Mouse (Mus musculus): ENCODE data around the gene Arsb. TPM values are rescaled to one million over a fixed set of nuclear protein-coding genes. Genes with fewer than 3 reads are reported as not detected.
"Not testable (repeated sequence)": the region's sequence is repeated elsewhere in the genome, so short reads cannot be mapped to it uniquely, and the experiment has no call there.

The Arsb gene
- polyA plus RNA-seq, 1 experiment from 2014 or later, result 12.5 TPM

DNA sequence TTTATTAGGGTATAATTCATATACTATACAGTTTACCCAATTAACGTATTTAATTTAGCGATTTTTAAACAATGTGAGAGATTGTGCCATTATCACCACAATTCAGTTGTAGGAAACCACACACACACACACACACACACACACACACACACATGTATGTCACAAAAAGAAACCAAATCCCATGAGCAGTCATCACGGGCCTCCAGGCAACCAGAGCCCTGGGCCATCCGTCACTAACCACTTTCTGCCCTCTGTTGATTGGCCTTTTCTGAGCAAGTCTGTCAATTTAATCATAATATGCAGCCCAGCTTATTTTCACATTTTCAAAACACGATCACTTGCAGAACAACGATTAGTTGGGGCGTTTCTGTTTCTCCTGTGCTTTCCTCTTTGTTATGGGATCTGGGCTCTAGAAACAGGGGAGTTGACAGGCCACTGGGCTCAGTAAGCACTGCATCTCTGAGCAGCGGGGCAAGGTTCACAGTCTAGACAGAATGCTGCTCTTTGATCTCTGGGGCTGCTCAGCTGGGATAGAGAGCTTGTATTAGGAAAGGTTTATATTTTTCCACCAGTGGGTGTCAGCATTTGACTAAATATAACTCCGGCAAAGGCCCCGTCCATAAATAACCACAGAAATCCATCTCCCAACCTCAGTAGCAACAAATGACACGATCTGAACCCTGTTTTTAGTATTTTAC, 21.7 kb downstream of the Arsb start:
- ATAC-seq (ENCODE audit: insufficient number of reproducible peaks, insufficient read depth, low FRiP score, low TSS enrichment), result 0 out of 2 replicates have a peak, but pooled peaks have one; percentile 22
- Histone ChIP-seq H3K27ac (no peak overlapping the region), H3K9ac (no peak overlapping the region), H3K4me1 (no peaks in the 10 kb centered on the region), H3K4me3 (no peak overlapping the region), H3K27me3 (no peaks in the 10 kb centered on the region), H3K9me3 (0 out of 2 replicates have a peak, but pooled peaks cover 2% of the 10 kb centered on the region), H3K36me3 (0 out of 2 replicates have a peak, but pooled peaks cover 1% of the 10 kb centered on the region), H3K4me2 (replicated peaks) (no peak overlapping the region)
- WGBS, result 41% methylated on average over 11 of the region's 11 CpGs

DNA sequence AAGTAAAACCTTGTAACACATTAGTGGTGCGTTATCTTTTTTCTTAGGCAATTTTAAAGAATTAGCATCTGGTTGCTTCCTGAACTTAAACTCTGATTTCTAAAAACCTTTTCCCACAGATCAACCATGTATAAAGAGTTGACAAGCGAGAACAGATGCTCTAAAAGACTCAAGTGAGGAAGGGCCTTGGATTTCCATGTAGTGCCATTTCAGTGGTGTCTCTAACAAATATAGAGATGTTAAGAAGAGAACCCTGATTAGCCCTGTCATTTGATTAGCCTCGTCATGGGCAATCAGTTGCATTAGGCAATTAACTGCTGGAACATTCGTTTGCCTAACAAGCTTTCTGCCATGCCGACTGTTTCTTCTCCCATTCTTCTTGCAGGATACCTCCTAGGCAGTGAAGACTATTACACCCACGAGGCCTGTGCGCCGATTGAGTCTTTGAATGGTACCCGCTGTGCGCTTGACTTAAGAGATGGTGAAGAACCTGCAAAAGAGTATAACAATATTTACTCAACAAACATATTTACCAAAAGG, 22.3 kb downstream of the Arsb start:
- no peaks in the 10 kb centered on the region for H3K27me3 ChIP-seq
- no peak overlapping the region for H3K4me3 ChIP-seq
- H3K4me2 ChIP-seq (replicated peaks), result no peak overlapping the region
- no peaks in the 10 kb centered on the region for H3K4me1 ChIP-seq
- no peak overlapping the region for H3K27ac ChIP-seq
- WGBS, result 76% methylated on average over 10 of the region's 10 CpGs
- ATAC-seq (ENCODE audit: insufficient number of reproducible peaks, insufficient read depth, low FRiP score, low TSS enrichment), result no peak
- H3K9me3 ChIP-seq, result peaks cover 5% of the 10 kb centered on the region; the same call in 1 of the 2 replicates
- H3K9ac ChIP-seq, result no peak overlapping the region
- 0 out of 2 replicates have a peak, but pooled peaks cover 7% of the 10 kb centered on the region for H3K36me3 ChIP-seq

DNA sequence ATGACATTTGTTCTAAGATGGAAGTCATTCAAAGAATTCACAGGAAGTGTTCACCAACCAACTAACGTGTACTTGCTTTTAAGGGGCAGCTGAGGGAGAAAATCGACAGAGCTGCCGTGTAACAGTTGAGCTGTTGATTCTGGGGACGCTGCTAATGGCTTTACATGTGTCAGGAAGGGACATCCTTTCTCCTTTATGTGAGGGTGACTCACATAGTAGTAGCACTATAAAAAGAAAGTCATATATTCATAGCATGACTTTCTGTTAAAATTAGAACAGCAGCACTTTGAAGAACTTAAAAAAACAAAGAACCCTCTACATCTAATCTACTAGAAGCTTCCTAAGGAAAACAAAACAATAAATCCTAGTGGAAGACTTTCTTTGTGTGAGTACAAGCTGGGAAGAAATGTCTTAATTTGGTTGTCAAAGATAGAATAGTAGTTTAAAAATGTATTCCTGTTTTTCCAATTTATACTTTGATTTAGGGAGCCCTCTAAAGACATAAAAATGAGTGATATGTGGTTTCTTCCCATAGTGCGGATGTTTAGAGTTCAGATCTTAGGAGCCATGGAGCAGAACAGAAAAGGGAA, 25.7 kb downstream of the Arsb start:
- WGBS, result 73% methylated on average over 5 of the region's 5 CpGs
- Histone ChIP-seq H3K4me3 (no peak overlapping the region), H3K4me1 (no peaks in the 10 kb centered on the region), H3K27ac (no peak overlapping the region), H3K27me3 (no peaks in the 10 kb centered on the region), H3K4me2 (replicated peaks) (no peak overlapping the region), H3K9me3 (peaks cover 5% of the 10 kb centered on the region; the same call in 1 of the 2 replicates), H3K9ac (no peak overlapping the region), H3K36me3 (0 out of 2 replicates have a peak, but pooled peaks cover 8% of the 10 kb centered on the region)
- ATAC-seq (ENCODE audit: insufficient number of reproducible peaks, insufficient read depth, low FRiP score, low TSS enrichment), result no peak

DNA sequence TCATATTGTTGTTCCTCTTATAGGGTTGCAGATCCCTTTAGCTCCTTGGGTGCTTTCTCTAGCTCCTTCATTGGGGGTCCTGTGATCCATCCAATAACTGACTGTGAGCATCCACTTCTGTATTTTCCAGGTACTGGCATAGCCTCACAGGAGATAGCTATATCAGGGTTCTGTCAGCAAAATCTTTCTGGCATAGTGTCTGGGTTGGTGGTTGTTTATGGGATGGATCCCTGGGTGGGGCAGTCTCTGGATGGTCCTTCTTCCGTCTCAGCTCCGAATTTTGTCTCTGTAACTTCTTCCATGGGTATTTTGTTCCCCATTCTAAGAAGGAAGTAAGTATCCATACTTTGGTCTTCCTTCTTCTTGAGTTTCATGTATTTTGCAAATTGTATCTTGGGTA, 38.9 kb downstream of the Arsb start:
- WGBS, result 90% methylated on average over 2 of the region's 2 CpGs
- H3K4me1 ChIP-seq; H3K9me3 ChIP-seq; H3K4me3 ChIP-seq; H3K27ac ChIP-seq; H3K4me2 ChIP-seq (replicated peaks); H3K27me3 ChIP-seq; H3K9ac ChIP-seq; ATAC-seq (ENCODE audit: insufficient number of reproducible peaks, insufficient read depth, low FRiP score, low TSS enrichment); H3K36me3 ChIP-seq: not testable (repeated sequence)

DNA sequence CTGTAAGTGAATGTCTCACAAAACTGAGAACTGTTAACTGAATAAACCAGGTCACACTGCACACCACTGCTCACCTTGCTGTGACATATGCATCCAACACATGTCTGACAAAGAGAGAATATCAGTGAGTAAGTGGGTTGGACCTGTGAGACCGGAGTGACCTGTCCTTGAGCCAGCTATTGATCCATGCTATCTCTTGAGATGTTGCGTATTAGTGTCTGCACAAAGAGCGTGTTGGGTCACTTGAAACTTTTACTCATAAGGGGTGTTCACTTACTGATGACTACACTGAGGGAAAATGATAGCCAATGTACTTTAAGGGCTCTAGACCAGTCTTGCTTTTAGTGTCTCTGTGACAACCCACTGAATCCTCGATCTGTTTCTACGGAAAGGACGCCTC, 42.7 kb downstream of the Arsb start:
- Histone ChIP-seq H3K27me3 (no peaks in the 10 kb centered on the region), H3K36me3 (no peaks in the 10 kb centered on the region), H3K9ac (no peak overlapping the region), H3K4me1 (peaks cover 8% of the 10 kb centered on the region), H3K27ac (no peak overlapping the region), H3K9me3 (no peaks in the 10 kb centered on the region), H3K4me3 (no peak overlapping the region), H3K4me2 (replicated peaks) (no peak overlapping the region)
- no peak for ATAC-seq (ENCODE audit: insufficient number of reproducible peaks, insufficient read depth, low FRiP score, low TSS enrichment)
- WGBS, result 95% methylated on average over 6 of the region's 6 CpGs

DNA sequence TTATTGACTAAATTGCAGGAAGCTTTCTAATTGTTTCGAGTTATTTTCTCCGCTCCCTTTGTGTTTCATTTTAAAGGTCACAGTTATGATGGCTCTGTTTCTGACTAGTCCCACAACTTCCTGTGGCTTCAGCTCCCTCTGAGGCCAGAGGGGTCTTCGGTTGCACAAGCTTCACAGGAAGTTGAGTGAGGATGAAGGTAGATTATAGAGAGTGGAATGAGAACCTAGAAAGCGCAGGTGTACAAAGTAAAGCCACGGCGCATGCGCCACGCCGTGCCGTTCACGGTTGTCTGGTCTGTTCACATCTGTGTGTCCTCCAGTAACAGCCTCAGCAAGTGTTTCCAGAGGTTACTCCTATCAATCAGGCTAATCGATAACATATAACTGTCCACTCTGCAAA, 43.2 kb downstream of the Arsb start:
- H3K4me3 ChIP-seq, result no peak overlapping the region
- 89% methylated on average over 12 of the region's 12 CpGs for WGBS
- H3K36me3 ChIP-seq, result no peaks in the 10 kb centered on the region
- H3K4me2 ChIP-seq (replicated peaks), result no peak overlapping the region
- no peak overlapping the region for H3K9ac ChIP-seq
- H3K27me3 ChIP-seq, result no peaks in the 10 kb centered on the region
- no peak overlapping the region for H3K27ac ChIP-seq
- H3K4me1 ChIP-seq, result peaks cover 8% of the 10 kb centered on the region
- H3K9me3 ChIP-seq, result 0 out of 2 replicates have a peak, but pooled peaks cover 3% of the 10 kb centered on the region
- no peak for ATAC-seq (ENCODE audit: insufficient number of reproducible peaks, insufficient read depth, low FRiP score, low TSS enrichment)

DNA sequence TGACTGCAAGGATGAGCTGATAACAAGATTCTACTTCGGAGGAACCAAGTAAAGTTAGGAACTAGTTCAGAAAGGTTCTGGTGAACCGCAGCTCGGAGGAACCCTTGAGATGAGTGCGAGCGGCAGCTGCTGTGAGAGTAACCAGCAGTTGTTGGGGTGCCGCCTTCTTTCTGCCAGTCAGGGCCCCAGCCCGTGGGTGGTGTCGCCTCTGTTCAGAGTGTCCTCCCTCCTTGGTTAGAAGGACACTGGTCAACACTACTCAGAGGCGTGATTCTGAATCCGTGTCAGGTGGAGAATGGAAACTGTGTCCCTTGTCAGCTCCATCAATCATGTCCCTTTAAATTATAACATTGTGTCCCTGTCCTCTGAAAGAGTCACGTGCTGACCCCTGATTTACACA, 43.7 kb downstream of the Arsb start:
- Histone ChIP-seq H3K4me3 (no peak overlapping the region), H3K36me3 (no peaks in the 10 kb centered on the region), H3K4me1 (peaks cover 8% of the 10 kb centered on the region), H3K9me3 (0 out of 2 replicates have a peak, but pooled peaks cover 3% of the 10 kb centered on the region), H3K4me2 (replicated peaks) (no peak overlapping the region), H3K9ac (no peak overlapping the region), H3K27me3 (no peaks in the 10 kb centered on the region), H3K27ac (no peak overlapping the region)
- no peak for ATAC-seq (ENCODE audit: insufficient number of reproducible peaks, insufficient read depth, low FRiP score, low TSS enrichment)
- 85% methylated on average over 11 of the region's 11 CpGs for WGBS

DNA sequence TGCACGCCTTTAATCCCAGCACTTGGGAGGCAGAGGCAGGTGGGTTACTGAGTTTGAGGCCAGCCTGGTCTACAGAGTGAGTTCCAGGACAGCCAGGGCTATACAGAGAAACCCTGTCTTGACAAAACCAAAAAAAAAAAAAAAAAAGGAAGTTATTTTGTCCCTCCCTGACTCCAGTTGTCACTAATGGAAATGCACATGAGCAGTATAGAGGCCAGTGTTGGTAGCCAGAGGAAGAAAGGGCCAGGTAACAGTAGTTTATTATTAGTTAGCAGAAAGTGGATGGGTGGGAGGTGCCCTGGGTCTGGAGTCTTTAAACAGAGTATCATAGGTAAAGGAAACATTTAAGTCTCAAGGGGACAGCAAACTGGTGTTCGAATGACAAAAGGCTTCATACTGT, 44.7 kb downstream of the Arsb start:
- Histone ChIP-seq H3K9me3 (0 out of 2 replicates have a peak, but pooled peaks cover 3% of the 10 kb centered on the region), H3K27ac (no peak overlapping the region), H3K4me3 (no peak overlapping the region), H3K4me2 (replicated peaks) (no peak overlapping the region), H3K4me1 (peaks cover 8% of the 10 kb centered on the region), H3K9ac (no peak overlapping the region), H3K36me3 (no peaks in the 10 kb centered on the region), H3K27me3 (no peaks in the 10 kb centered on the region)
- ATAC-seq (ENCODE audit: insufficient number of reproducible peaks, insufficient read depth, low FRiP score, low TSS enrichment), result no peak
- 81% methylated on average over 2 of the region's 2 CpGs for WGBS

DNA sequence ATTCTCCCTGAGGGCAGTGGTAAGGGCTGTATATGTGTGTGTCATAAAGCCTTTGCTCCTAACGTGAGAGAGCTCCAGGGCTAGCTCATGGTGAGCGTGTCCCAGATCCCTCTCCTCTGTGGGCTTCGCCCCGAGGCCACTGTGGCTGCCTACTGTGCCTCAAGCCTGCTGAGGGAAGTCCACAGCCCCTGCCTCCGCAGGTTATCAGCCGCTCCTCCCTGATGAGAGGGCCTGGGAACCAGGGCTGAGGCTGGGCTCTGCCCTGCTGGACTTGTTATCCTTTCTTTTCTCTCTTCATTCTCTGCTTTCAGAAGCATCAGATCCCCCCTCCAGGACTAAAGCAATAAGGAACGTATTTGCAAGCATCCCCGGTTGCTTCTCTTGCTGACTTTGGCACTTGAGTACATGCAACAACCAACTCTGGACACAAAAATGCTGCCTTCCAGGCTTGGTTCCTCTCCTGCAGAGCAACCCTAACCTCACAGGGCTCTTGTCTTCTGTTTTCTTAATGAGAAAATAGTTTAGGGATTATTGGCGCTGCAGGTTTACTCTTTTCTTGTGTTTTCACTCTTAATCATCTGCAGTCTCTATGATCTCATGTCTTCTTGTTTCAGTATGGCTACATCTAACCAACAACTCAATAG, 45.4 kb downstream of the Arsb start:
- Histone ChIP-seq H3K4me2 (replicated peaks) (no peak overlapping the region), H3K4me1 (peaks cover 8% of the 10 kb centered on the region), H3K27me3 (no peaks in the 10 kb centered on the region), H3K4me3 (no peak overlapping the region), H3K27ac (no peak overlapping the region), H3K9me3 (0 out of 2 replicates have a peak, but pooled peaks cover 3% of the 10 kb centered on the region), H3K9ac (no peak overlapping the region), H3K36me3 (no peaks in the 10 kb centered on the region)
- no peak for ATAC-seq (ENCODE audit: insufficient number of reproducible peaks, insufficient read depth, low FRiP score, low TSS enrichment)
- 37% methylated on average over 9 of the region's 9 CpGs for WGBS

DNA sequence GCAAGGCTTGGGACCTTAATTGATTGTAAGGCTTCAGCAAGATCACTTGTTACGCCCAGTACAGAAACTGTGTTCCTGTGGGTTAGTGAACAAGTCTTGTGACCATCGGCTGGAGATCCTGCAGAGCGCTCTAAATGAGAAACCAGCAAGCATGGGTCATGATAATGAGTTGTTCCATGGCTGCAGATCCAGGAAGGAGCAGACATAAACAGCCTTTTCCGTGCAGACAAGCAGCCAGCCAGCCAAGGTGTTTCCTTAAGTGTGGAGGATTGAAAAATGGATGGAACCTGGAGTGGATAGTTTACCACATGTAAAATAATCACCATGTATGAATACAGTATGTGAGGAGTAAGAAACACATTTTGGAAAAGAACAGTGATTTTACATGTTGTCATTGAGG, 48.7 kb downstream of the Arsb start:
- H3K4me1 ChIP-seq, result peaks cover 8% of the 10 kb centered on the region
- no peak overlapping the region for H3K4me2 ChIP-seq (replicated peaks)
- H3K36me3 ChIP-seq, result no peaks in the 10 kb centered on the region
- H3K4me3 ChIP-seq, result no peak overlapping the region
- no peak overlapping the region for H3K27ac ChIP-seq
- no peak overlapping the region for H3K9ac ChIP-seq
- no peak for ATAC-seq (ENCODE audit: insufficient number of reproducible peaks, insufficient read depth, low FRiP score, low TSS enrichment)
- H3K27me3 ChIP-seq, result no peaks in the 10 kb centered on the region
- 0 out of 2 replicates have a peak, but pooled peaks cover 3% of the 10 kb centered on the region for H3K9me3 ChIP-seq
- WGBS, result 86% methylated on average over 4 of the region's 4 CpGs

DNA sequence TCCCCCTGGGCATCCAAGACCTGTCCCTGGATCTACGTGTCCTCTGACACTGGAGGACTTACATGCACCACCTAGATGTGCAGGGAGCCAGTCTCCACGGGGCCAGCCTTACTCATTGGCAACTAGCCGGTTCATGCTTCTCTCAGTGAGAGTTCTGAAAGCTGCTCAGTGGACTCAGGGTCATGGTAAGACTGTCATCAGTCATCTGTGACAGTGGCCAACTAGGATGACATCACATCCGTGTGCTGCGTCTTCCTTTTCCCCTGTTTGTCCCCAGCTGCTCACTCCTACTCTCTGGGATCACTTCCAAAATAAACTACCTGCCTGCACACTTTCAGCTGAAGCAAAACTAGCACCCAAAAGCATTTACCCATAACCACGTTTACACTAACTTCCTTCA, 50.6 kb downstream of the Arsb start:
- Histone ChIP-seq H3K9me3 (0 out of 2 replicates have a peak, but pooled peaks cover 3% of the 10 kb centered on the region), H3K4me3 (no peak overlapping the region), H3K27me3 (no peaks in the 10 kb centered on the region), H3K9ac (no peak overlapping the region), H3K4me1 (0 out of 2 replicates have a peak, but pooled peaks cover 2% of the 10 kb centered on the region), H3K27ac (no peak overlapping the region), H3K36me3 (no peaks in the 10 kb centered on the region), H3K4me2 (replicated peaks) (no peak overlapping the region)
- ATAC-seq (ENCODE audit: insufficient number of reproducible peaks, insufficient read depth, low FRiP score, low TSS enrichment), result no peak
- 74% methylated on average over 6 of the region's 6 CpGs for WGBS
